Mouse (Mus musculus) ES-E14 (cell line): ENCODE data around the gene Gm11042. TPM values are rescaled to one million over a fixed set of nuclear protein-coding genes. Genes with fewer than 3 reads are reported as not detected.
A peak's percentile ranks its signal among the peaks of the same experiment; 100 is the strongest.

Experiments used
- DNase-seq: peaks from one replicate; pipeline ENCODE4 v3.0.0-alpha.2; 2013; ENCODE audit warnings: low read depth, low spot score
- H3K27ac ChIP-seq: 2 replicates; pipeline ENCODE4 v1.5.1; 2012; ENCODE audit warnings: low read depth, mild to moderate bottlenecking, low read length, moderate library complexity, mixed read lengths; ENCODE audit not compliant: poor library complexity, insufficient read depth, severe bottlenecking
- H3K36me3 ChIP-seq: 2 replicates; pipeline ENCODE4 v1.6.1; 2012; ENCODE audit warnings: mild to moderate bottlenecking, low read length, moderate library complexity, mixed read lengths; ENCODE audit not compliant: control insufficient read depth, poor library complexity, insufficient read depth, severe bottlenecking
- H3K4me1 ChIP-seq, 2 experiments: fragments of 150-350 bp in 1 of 2; sonication (generic) in 1 of 2; 2 replicates each; pipeline ENCODE4 v1.6.1; 2012; ENCODE audit warnings: low read length in 2 of 2, mild to moderate bottlenecking in 1 of 2, mixed read lengths in 1 of 2; ENCODE audit not compliant: control insufficient read depth in 2 of 2, insufficient read depth in 2 of 2, poor library complexity in 1 of 2
- H3K4me3 ChIP-seq, 2 experiments: fragments of 150-350 bp in 1 of 2; sonication (generic) in 1 of 2; 2 replicates each; pipeline ENCODE4 v1.5.1; 2012; ENCODE audit warnings: low read length in 2 of 2, low read depth in 1 of 2, mild to moderate bottlenecking in 1 of 2, mixed read lengths in 1 of 2; ENCODE audit not compliant: insufficient read depth in 1 of 2, poor library complexity in 1 of 2, severe bottlenecking in 1 of 2
- H3K9ac ChIP-seq: 2 replicates; pipeline ENCODE4 v1.6.1; 2012; ENCODE audit warnings: low read depth, mild to moderate bottlenecking, low read length, mixed read lengths; ENCODE audit not compliant: poor library complexity, insufficient read depth, severe bottlenecking
- H3K9me3 ChIP-seq: fragments of 150-350 bp; sonication (generic); 2 replicates; pipeline ENCODE4 v1.6.1; 2012; ENCODE audit warnings: low read depth, mild to moderate bottlenecking, low read length; ENCODE audit not compliant: control insufficient read depth, insufficient read depth
- CHD2 ChIP-seq: IDR thresholded peaks from 2 replicates; pipeline ENCODE4 v1.6.1; 2014; ENCODE audit warnings: mild to moderate bottlenecking, low read depth, low read length, inconsistent platforms
- HCFC1 ChIP-seq: IDR thresholded peaks from 2 replicates; pipeline ENCODE4 v1.6.1; 2012; ENCODE audit warnings: low read length, inconsistent platforms, borderline replicate concordance; ENCODE audit not compliant: insufficient read depth
- MAFK ChIP-seq: IDR thresholded peaks from 2 replicates; pipeline ENCODE4 v1.6.1; 2014; ENCODE audit warnings: mild to moderate bottlenecking, low read depth, low read length, inconsistent platforms; ENCODE audit not compliant: insufficient read depth
- ZC3H11A ChIP-seq: IDR thresholded peaks from 2 replicates; pipeline ENCODE4 v1.6.1; 2012; ENCODE audit warnings: low read depth, mild to moderate bottlenecking, inconsistent platforms, low read length, borderline replicate concordance
- ZNF384 ChIP-seq: IDR thresholded peaks from 2 replicates; pipeline ENCODE4 v1.6.1; 2012; ENCODE audit warnings: low read depth, low read length, inconsistent platforms
- in situ Hi-C, 2 experiments: fragments of 600-800 bp; cut with MboI; formaldehyde crosslinking; loops; one replicate each; pipeline ENCODE4 v1.15.1; 2025; ENCODE audit warnings: low sequenced_read_pairs in 2 of 2, inconsistent platforms in 1 of 2; ENCODE audit not compliant: unreplicated experiment in 2 of 2
- total RNA-seq: library from RNA; depleted of rRNA; stranded (reverse); fragments of 300-350 nt; gene quantifications from 2 replicates; pipeline ENCODE4 v1.2.3, GENCODE M21; 2012; rRNA removed

The Gm11042 gene
- total RNA-seq = not detected in 2 replicates

DNA sequence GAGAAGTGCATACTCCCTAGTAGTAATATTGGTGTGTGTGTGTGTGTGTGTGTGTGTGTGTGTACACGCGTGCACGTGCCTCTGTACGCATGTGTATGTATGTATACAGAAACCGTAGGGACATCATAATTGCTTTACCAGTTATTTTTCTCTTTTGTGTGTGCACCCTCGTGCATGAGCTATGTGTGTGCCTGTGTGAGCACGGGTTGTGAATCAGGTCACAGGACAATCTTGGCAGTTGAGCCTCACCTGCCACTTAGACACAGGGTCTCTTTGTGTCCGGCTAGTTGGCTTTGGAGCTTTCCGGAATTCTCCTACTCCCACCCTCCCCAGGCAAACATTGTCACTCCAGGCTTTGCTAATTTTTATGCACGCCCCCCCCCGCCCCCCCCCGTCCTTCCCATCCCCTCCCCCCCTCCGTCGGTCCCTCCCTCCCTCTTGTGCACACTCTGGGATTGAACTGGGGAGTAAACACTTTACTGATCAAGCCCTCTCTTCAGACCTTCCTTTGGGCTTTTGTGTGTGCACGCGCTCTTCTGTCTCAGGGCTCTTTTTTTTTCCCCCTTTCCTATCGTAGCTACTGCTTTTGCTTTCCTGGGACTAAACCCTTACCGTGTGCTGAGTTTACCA lies at the start of gene Gm11042:
Gm11042 (minus strand) TSS at position 51 of the 630 bp plus-strand sequence.
- peak within 1 kb of the TSS; percentile 26 for H3K9ac ChIP-seq
- H3K4me1 ChIP-seq = peaks cover 0 to 5% of the 10 kb centered on the region in 2 experiments; a peak in 1 of 4 replicates
- no peaks in the 10 kb centered on the region for H3K36me3 ChIP-seq
- peak within 1 kb of the TSS; percentile 24; the same call in 1 of the 2 replicates for H3K27ac ChIP-seq
- in situ Hi-C loops = no loop called here
- H3K9me3 ChIP-seq = no peaks in the 10 kb centered on the region
- peak within 1 kb of the TSS; percentile 54 to 70 for H3K4me3 ChIP-seq
- no peak for DNase-seq
- TF ChIP-seq ZNF384 = 0 out of 2 replicates have a peak, but pooled peaks have one; percentile 26
- TF ChIP-seq HCFC1 = no peak
- no peak for TF ChIP-seq ZC3H11A
- TF ChIP-seq CHD2 = no peak

DNA sequence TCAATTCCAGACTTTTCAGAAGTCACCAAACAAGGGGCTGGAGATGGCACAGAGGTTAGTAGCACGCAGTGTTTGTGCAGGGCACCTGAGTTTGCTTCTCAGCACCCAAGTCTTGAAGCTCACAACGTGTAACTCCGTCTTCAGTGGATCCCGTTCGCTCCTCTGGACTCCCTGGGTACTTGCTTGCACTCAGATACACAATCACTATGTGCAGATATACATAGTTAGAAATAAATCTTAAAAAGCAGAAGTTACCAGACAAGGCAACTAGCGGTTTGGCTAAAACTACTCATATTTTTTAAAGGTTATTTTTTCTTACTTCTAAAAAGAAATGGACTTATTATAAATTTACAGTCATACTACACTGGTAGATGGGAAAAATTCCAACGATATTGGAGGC lies 48.3 kb upstream of the Gm11042 start:
- in situ Hi-C loops = no loop called here
- Histone ChIP-seq H3K9me3 (no peaks in the 10 kb centered on the region), H3K9ac (no peak overlapping the region), H3K4me3 (no peak overlapping the region), H3K36me3 (no peaks in the 10 kb centered on the region), H3K27ac (no peak overlapping the region), H3K4me1 (no peaks in the 10 kb centered on the region)
- no peak for DNase-seq
- no peak for TF ChIP-seq ZNF384
- no peak for TF ChIP-seq CHD2

GRCm38 (mm10) chr12:74363076-74363475 lies 46.9 kb upstream of the Gm11042 start:
- no peaks in the 10 kb centered on the region for H3K4me1 ChIP-seq
- DNase-seq = no peak
- H3K36me3 ChIP-seq = no peaks in the 10 kb centered on the region
- no peak overlapping the region for H3K27ac ChIP-seq
- in situ Hi-C loops = no loop called here
- TF ChIP-seq CHD2 = no peak
- no peak for TF ChIP-seq MAFK
- no peak for TF ChIP-seq ZC3H11A
- no peak for TF ChIP-seq ZNF384
- TF ChIP-seq HCFC1 = no peak
- H3K4me3 ChIP-seq = no peak overlapping the region
- H3K9ac ChIP-seq = no peak overlapping the region
- no peaks in the 10 kb centered on the region for H3K9me3 ChIP-seq

GRCm38 (mm10) chr12:74362453-74362852 lies 46.3 kb upstream of the Gm11042 start:
- no peak for DNase-seq
- in situ Hi-C loops = no loop called here

DNA sequence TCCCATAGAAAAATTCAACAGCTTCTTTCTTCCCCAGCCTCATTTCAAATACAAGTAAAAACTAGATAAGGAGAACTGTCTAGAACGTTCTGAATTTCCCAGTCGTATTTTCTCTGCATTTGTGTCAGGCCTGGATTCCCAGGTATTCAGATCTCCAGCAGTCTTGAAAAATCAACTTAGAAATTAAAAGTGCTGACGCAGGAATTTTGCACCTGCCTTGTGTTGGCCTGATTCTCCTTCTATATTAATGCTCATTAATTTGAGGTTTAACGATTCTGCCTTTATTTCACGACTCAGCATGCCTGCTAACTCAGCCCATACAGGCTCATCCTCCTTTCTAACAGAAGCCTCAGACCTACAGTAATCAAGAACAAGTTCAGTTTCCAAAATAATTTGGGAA lies 43.6 kb upstream of the Gm11042 start:
- Histone ChIP-seq H3K4me1 (no peaks in the 10 kb centered on the region), H3K27ac (no peak overlapping the region), H3K4me3 (no peak overlapping the region), H3K9ac (no peak overlapping the region), H3K9me3 (no peaks in the 10 kb centered on the region), H3K36me3 (no peaks in the 10 kb centered on the region)
- peak; percentile 71 for TF ChIP-seq MAFK
- no peak for TF ChIP-seq ZNF384
- no peak for DNase-seq
- in situ Hi-C loops = no loop called here

More at GRCm38 (mm10) chr12:74362453-74362852, 46.3 kb upstream of the Gm11042 start:
- H3K4me1 ChIP-seq = no peaks in the 10 kb centered on the region
- no peak overlapping the region for H3K4me3 ChIP-seq
- no peaks in the 10 kb centered on the region for H3K9me3 ChIP-seq
- no peak overlapping the region for H3K27ac ChIP-seq
- no peak for TF ChIP-seq ZC3H11A
- no peak for TF ChIP-seq CHD2
- TF ChIP-seq HCFC1 = no peak
- no peak for TF ChIP-seq MAFK
- TF ChIP-seq ZNF384 = no peak
- no peak overlapping the region for H3K9ac ChIP-seq
- H3K36me3 ChIP-seq = no peaks in the 10 kb centered on the region
